Mouse (Mus musculus): ENCODE measurements around the gene Sgcb.
A peak's percentile ranks its signal among the peaks of the same experiment; 100 is the strongest.

Sgcb gene

DNA sequence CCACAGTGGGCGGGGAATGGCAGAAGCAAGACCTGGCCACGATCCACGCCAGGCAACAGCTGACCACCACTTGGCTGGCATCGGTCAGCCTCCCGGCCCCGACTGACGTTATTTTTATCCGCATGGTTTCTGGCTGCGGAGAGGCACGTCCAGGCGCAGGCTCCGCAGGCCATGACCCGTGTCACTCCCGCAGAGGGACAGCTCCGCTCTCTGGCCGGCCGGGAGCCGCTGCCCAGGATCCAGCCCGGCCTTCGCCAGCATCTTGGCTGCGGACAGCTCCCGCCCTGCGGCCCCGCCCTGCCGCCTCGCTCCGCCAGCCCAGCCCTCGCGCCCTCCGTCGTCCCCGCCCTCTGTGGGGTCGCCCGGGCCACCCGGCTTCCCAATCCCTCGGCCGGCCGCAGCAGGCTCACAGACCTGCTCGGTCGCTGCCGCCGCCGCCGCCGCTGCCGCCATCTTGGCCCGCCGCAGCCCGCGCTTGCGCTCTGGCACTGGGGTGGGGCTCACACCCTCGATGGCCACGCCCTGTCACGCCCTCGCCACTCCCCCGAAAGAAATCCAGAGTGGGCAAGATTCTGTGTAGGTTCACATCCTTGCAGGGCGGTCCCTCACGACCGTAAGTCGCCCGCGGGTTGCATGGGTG is at the start of gene Sgcb:
Sgcb (minus strand) TSS at position 530 of the 640 bp plus-strand sequence.
- peak; percentile 66 for DNase-seq (ENCODE audit: low read depth, low spot score)

- peak; percentile 78 for DNase-seq (ENCODE audit: low read depth, low spot score)
Measured at GRCm38 (mm10) chr5:73694254-73695015, 46.8 kb upstream of the Sgcb start.

DNA sequence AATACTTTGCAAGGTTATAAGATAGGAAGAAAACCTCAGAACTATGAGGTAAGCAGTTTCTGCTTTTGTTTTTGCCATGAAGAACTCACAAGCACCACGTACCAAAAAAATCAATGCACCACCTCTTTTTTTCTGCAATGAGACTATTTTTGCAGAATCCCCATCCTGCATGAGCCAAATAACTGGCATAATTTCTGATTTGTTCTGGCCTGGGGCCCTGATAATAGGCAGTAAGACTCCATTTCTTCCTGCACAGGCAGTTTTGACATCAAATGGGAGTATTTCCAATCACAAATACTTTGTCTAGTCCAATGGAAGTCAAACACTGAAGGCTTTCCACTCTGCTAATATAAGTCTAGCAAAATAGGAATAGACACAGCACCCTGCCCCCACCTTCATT is 46.2 kb upstream of the Sgcb start:
- DNase-seq (ENCODE audit: low read depth, low spot score), result no peak

DNA sequence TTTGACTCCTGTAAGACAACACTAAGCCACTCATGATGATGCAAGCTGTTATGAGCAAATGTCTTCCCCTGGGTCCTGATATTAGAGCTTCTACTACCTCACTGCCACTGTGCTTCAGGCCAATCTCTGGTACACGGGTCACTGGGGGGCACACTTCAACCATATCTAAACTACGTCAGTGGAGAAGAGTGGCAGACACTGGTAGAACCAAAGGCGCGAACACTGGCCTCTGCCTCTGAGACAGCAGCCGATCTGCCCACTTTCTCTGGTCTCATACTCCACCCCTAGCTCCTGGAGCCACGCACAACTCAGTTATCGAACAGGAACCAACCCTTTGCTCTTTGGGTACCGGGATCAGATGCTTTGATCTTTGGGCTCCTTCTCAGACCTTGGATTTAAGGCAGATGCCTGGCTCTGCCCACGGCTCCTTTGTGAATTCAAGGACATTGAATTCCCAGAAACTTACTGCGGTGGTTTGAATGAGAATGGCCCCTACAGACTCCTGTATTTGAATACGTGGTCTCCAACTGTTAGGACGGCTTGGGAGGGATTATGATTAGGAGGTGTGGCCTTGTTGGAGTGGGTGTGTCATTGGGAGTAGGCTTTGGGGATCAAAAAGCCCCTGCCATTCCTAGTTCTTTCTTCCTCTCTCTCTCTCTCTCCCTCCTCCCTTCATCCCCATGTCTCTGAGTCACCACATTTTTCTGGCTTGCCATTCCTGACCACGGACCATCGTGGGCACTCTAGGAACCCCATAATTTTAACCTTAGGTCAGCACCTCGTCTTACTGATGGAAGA is 44.3 kb upstream of the Sgcb start:
- no peak for DNase-seq (ENCODE audit: low read depth, low spot score)

DNA sequence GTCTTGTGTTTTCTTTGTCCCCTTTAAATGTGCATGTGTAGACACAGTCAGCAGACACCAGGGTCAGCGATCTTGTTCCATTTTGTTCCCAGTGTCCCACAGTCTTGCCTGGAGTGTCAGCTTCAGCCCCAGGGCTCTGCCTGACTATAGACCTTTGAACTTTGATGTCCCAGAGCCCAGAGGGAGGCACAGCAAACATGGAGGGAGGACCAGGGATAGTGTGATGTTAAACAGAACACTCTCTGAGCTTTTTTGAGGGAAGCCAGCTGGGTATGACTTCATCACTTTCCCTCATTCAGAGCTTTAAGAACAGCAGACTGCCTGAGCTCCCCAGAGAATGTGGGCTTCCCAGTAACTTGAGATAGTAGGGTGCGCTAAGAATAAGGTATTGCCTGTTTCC is 42.6 kb upstream of the Sgcb start:
- DNase-seq (ENCODE audit: low read depth, low spot score), result no peak

- no peak for DNase-seq (ENCODE audit: low read depth, low spot score)
Measured at GRCm38 (mm10) chr5:73688576-73688975, 41.0 kb upstream of the Sgcb start.

DNA sequence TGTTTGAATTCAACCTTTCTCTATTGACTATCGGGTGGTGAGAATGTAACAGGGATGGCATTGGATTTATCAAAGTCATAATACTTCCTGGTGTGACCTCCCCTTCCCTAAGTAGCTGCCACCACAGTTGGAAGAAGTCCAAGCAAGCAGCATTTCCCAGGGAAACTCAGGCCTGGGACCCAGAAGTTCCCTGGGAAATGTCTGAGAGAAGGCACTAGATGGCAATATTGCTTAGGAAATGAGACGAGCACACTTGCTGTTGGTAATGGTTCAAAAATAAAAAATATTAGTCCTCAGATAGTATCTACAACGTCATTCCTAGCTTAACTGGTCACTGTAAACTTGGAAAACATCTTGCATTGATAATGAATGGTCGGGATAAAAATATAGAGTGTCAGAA is 38.6 kb upstream of the Sgcb start:
- peak; percentile 63 for DNase-seq (ENCODE audit: low read depth, low spot score)

GRCm38 (mm10) chr5:73683706-73684409 is 36.3 kb upstream of the Sgcb start:
- peak; percentile 34 for DNase-seq (ENCODE audit: low read depth, low spot score)

- DNase-seq (ENCODE audit: low read depth, low spot score), result no peak
Measured at GRCm38 (mm10) chr5:73683221-73683620, 35.6 kb upstream of the Sgcb start.

- peak; percentile 13 for DNase-seq (ENCODE audit: low read depth, low spot score)
Measured at GRCm38 (mm10) chr5:73676626-73677025, 29.0 kb upstream of the Sgcb start.

GRCm38 (mm10) chr5:73675604-73676003 is 28.0 kb upstream of the Sgcb start:
- no peak for DNase-seq (ENCODE audit: low read depth, low spot score)

DNA sequence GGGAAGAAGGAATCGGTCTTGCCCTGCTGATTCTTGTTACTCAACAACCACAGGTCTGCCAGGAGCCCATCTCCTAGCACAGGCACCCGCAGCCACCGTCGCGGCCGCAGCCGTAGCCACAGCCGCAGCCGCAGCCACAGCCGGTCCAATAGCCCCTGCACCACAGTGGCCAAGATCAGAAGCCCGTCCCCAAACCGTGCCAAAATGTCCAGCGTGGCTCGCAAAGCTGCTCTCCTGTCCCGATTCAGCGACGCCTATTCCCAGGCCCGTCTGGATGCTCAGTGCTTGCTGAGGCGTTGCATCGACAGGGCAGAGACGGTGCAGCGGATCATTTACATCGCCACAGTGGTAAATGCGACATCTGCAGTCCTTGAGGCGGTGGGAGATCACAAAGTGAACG is 21.8 kb upstream of the Sgcb start:
- no peak for DNase-seq (ENCODE audit: low read depth, low spot score)

DNA sequence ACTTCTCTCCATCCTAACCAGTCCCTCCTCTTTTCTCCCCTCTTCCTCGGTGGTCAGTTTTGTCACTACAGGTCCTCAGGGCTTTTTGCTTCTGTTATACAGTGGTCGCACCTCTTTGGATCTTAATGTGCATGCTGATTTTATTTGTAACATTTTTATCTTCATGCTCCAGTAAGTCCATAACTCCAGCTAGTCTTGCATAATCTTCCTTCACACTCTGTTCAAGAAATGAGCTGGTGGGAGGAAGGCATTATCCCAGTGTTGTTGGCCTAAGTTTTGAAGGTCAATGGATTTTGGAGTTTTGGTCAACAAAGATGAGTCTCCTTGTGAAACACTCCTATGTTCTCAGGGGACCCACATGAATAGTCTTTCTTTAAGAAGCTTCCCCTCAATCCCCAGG is 20.3 kb upstream of the Sgcb start:
- DNase-seq (ENCODE audit: low read depth, low spot score), result no peak

DNA sequence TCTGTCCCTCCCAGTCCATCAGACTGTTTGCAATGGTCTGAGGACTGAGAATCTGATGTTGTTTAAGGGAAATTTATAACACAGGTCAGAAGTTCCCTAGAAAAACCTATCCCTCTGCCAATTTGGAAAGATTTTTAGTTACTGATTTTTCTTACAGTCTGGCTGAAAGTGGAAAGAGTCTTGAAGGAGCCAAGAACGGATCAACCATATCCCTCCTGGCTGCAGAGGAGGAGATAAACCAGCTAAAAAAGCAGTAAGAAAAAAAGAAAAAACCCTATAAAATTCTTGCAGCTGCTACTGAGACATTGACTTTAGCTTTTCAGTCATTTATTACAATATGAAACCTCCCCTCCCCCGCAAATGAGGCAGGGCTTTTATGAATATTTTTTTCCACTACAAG is 19.1 kb upstream of the Sgcb start:
- no peak for DNase-seq (ENCODE audit: low read depth, low spot score)

DNA sequence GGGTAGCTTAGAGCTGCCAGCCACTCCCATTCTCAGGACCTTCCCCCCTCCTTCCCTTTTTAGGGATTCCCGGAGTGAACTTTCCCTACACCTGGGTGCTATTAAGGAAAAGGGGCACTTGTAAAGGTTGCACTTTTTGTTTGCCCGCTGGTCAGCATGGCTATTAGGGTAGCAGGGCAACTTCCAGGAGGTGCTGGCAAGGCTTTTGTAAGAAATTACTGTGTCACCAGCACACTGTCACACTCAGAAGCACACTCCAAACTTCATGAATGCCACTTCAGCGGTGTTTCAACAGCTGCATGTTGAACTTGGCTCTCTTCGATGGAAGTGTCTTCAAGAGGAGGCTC is 4.2 kb upstream of the Sgcb start:
- DNase-seq (ENCODE audit: low read depth, low spot score), result no peak

DNA sequence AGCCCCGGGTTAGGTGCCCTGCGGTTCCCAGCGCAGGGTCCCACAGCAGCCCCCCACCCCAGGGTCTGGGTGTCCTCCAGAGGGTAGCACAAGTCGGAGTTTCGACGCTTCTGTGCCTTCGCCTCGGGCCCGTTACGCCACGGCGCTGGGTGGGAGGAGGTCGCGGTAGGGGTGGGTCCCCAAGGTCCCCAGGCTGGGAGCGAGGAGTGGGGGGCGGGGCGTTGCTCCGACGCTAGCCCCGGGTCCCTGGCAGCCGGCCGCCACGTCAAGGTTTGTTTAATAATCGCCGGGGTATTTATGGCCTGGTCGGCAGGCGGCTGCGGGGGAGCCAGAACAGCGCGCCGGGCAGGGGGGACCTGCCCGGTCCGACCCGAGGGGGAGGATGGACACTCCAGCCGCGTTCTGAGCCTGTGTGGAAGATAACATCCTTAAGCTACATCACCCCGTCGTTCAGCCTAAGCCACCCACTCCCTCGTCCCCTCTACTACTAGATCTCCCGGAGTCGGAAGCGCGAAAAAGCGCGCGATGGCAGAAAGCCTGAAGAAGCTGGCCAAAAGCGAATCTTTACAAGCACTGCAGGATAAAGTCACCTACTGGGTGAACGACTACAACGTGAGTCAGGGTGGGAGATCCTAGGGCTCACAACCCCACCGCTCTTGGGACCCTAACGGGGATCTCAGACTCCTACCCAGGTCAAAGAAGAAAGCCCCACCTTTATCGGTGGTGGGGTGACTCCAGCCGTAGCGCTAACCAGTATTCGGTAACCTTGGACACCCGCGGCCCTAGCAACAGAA is 3.7 kb upstream of the Sgcb start, which contains the start of gene Spata18:
Spata18 (plus strand) TSS at position 319 of the 794 bp plus-strand sequence.
- no peak for DNase-seq (ENCODE audit: low read depth, low spot score)

DNA sequence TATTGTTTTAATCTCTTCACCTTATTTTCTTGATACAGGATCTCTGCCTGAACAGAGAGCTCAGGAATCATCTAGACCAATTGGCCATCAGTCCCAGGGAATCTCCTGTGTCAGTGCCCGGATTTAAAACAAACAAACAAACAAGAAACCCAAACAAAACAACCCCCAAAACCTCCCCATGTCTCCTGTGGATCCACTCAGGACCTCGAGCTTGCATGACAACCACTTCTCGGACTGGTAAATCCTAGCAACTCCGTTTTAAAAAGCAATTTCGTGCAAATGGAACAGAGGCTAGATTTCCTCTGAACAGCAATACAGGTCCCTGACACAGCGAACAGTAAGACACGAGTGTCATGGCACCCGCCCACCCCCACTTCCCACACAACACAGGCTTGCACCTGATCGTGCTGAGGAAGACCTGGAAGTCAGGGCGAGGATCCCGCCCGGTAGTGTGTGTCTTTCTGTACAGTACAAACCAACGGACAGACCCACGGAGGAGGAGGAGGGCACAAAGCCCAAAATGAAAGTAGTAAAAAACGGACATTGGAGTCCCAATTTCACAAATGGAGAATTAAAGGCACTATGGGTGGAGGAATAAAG is 2.9 kb upstream of the Sgcb start:
- DNase-seq (ENCODE audit: low read depth, low spot score), result no peak

DNA sequence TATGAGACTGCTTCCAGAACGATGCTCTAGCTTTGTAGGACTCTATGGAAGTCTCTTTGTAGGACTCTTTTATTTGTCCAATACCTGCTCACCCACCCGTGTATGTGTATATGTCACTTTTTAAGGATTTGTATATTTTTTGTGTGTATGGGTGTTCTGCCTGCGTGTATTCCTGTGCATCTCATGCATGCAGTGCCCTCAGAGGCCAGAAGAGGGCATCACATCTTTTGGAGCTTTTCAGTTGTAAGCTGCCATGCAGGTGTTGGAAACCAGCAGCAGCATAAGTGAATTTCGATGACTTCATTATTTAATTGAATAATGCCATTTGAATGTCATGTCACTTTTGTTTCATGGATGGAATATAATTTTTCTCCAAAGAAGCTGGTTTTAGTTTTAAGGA is 5.5 kb downstream of the Sgcb start:
- peak; percentile 40 for DNase-seq (ENCODE audit: low read depth, low spot score)

DNA sequence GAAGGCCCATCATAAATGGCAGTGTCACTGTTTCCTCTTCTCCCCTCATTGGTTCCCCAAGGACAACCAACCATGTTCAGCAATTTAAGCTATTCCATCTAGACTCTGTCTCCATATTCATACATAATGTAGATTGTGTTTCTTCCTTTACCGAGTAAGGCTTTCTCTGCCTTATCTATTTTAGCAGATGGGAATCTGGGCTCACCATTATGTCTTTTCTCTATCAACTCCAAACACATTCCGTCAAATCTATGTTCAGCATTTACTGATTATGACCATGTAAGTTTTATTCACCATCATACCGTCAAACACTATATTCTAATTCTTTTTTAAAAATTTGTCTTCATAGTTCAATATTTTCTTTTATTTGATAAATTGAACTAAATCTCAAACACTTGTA is 6.5 kb downstream of the Sgcb start:
- no peak for DNase-seq (ENCODE audit: low read depth, low spot score)

- DNase-seq (ENCODE audit: low read depth, low spot score), result peak; percentile 57
Measured at GRCm38 (mm10) chr5:73637337-73638107, 10.1 kb downstream of the Sgcb start.
